Mouse (Mus musculus) ES-E14 (cell line): ENCODE measurements at regions not wholly inside any gene's neighbourhood (a gene's known extent, or its start where the extent isn't known, plus 50 kb on each side); places are given as distances from the start of the nearest gene placed in this dataset.

Experiments
- DNase-seq: peaks from one replicate; pipeline ENCODE4 v3.0.0-alpha.2; 2013; ENCODE audit warnings: low read depth, low spot score
- H3K27ac ChIP-seq: 2 replicates; pipeline ENCODE4 v1.5.1; 2012; ENCODE audit warnings: low read depth, mild to moderate bottlenecking, low read length, moderate library complexity, mixed read lengths; ENCODE audit not compliant: poor library complexity, insufficient read depth, severe bottlenecking
- H3K36me3 ChIP-seq: 2 replicates; pipeline ENCODE4 v1.6.1; 2012; ENCODE audit warnings: mild to moderate bottlenecking, low read length, moderate library complexity, mixed read lengths; ENCODE audit not compliant: control insufficient read depth, poor library complexity, insufficient read depth, severe bottlenecking
- H3K4me1 ChIP-seq, 2 experiments: fragments of 150-350 bp in 1 of 2; sonication (generic) in 1 of 2; 2 replicates each; pipeline ENCODE4 v1.6.1; 2012; ENCODE audit warnings: low read length in 2 of 2, mild to moderate bottlenecking in 1 of 2, mixed read lengths in 1 of 2; ENCODE audit not compliant: control insufficient read depth in 2 of 2, insufficient read depth in 2 of 2, poor library complexity in 1 of 2
- H3K4me3 ChIP-seq, 2 experiments: fragments of 150-350 bp in 1 of 2; sonication (generic) in 1 of 2; 2 replicates each; pipeline ENCODE4 v1.5.1; 2012; ENCODE audit warnings: low read length in 2 of 2, low read depth in 1 of 2, mild to moderate bottlenecking in 1 of 2, mixed read lengths in 1 of 2; ENCODE audit not compliant: insufficient read depth in 1 of 2, poor library complexity in 1 of 2, severe bottlenecking in 1 of 2
- H3K9ac ChIP-seq: 2 replicates; pipeline ENCODE4 v1.6.1; 2012; ENCODE audit warnings: low read depth, mild to moderate bottlenecking, low read length, mixed read lengths; ENCODE audit not compliant: poor library complexity, insufficient read depth, severe bottlenecking
- H3K9me3 ChIP-seq: fragments of 150-350 bp; sonication (generic); 2 replicates; pipeline ENCODE4 v1.6.1; 2012; ENCODE audit warnings: low read depth, mild to moderate bottlenecking, low read length; ENCODE audit not compliant: control insufficient read depth, insufficient read depth
- CHD2 ChIP-seq: IDR thresholded peaks from 2 replicates; pipeline ENCODE4 v1.6.1; 2014; ENCODE audit warnings: mild to moderate bottlenecking, low read depth, low read length, inconsistent platforms
- HCFC1 ChIP-seq: IDR thresholded peaks from 2 replicates; pipeline ENCODE4 v1.6.1; 2012; ENCODE audit warnings: low read length, inconsistent platforms, borderline replicate concordance; ENCODE audit not compliant: insufficient read depth
- MAFK ChIP-seq: IDR thresholded peaks from 2 replicates; pipeline ENCODE4 v1.6.1; 2014; ENCODE audit warnings: mild to moderate bottlenecking, low read depth, low read length, inconsistent platforms; ENCODE audit not compliant: insufficient read depth
- ZC3H11A ChIP-seq: IDR thresholded peaks from 2 replicates; pipeline ENCODE4 v1.6.1; 2012; ENCODE audit warnings: low read depth, mild to moderate bottlenecking, inconsistent platforms, low read length, borderline replicate concordance
- ZNF384 ChIP-seq: IDR thresholded peaks from 2 replicates; pipeline ENCODE4 v1.6.1; 2012; ENCODE audit warnings: low read depth, low read length, inconsistent platforms
- in situ Hi-C, 2 experiments: fragments of 600-800 bp; cut with MboI; formaldehyde crosslinking; loops; one replicate each; pipeline ENCODE4 v1.15.1; 2025; ENCODE audit warnings: low sequenced_read_pairs in 2 of 2, inconsistent platforms in 1 of 2; ENCODE audit not compliant: unreplicated experiment in 2 of 2

DNA sequence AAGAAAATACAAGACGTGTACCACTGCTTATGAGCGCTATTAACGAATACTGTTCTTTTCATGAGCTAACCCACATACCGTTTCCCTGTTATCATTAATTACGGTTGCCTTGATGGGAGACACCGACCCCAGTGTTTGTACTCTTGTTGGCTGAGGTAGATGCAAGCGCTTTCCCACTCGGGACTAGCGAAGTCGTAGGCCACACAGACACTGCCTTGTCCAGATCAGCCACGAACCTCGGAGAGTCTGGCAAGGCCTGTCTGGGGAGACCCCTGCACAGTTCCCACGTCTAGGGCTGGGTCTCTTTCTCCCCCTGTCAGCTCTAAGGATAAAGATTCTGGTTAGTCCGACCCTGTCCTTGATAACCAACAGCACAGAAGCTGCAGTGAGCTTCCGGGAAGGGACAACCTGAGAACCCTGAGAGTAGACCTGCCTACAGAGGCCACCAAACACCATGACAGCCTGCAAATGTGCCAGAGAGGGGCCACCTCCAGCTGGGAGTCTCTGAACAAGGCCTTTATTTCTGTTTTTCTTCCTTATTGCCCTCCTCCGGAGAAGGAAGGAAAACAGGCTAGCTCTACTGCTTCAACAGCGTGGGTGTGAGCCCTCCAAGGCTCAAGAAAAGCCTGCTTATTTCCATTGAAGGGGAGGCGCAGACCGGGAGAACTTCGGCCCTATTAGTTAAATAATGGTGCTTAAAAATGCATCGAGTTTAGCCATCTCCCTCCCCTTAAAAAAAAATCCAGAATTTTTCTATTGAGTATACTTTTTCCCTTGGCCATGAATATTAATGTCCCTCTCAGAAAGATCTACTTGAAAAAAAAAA, 209.8 kb downstream of the Gm26897 start:
- H3K9ac ChIP-seq = no peak overlapping the region
- in situ Hi-C loops = no loop called here
- H3K27ac ChIP-seq = no peak overlapping the region
- no peaks in the 10 kb centered on the region for H3K36me3 ChIP-seq
- H3K4me1 ChIP-seq = no peaks in the 10 kb centered on the region
- no peak for DNase-seq
- no peaks in the 10 kb centered on the region for H3K9me3 ChIP-seq
- H3K4me3 ChIP-seq = no peak overlapping the region
- TF ChIP-seq ZNF384 = no peak

DNA sequence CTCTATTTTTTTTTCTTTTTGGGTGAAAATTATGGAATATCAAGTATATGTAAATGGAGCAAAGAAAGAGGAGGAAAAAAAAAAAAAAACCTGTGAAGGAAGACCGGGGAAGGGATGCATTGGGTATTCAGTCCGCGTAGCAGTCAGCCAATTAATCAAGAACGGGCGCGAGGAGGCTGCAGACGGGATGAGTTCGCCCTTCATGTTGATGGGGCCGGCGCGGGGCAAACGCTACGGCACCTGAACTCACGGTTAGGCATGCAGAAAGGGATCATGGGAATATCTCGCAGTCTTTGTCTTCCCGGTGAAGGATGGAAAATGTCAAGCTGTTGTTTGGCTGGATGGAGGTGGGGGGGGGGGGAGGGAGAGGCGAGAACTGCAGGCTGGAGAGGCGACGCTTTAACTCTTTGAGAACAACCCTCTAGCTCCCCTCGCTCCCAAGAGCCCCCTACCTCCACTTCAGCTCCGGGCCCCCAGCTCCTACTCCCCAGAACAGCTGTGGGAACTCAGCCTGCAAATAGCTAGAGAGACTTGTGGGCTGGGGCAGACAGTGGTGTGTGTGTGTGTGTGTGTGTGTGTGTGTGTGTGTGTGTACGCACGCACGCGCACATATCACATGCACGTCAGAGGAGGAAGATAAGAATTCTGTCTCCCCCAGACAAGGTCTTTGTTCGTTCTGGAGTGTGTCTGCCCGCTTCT, 210.7 kb downstream of the Gm26897 start:
- H3K4me3 ChIP-seq = no peak overlapping the region
- TF ChIP-seq CHD2 (no peak), MAFK (no peak), ZC3H11A (no peak), HCFC1 (no peak), ZNF384 (no peak)
- DNase-seq = no peak
- H3K9ac ChIP-seq = no peak overlapping the region
- no peak overlapping the region for H3K27ac ChIP-seq
- no peaks in the 10 kb centered on the region for H3K36me3 ChIP-seq
- H3K9me3 ChIP-seq = no peaks in the 10 kb centered on the region
- H3K4me1 ChIP-seq = no peaks in the 10 kb centered on the region
- in situ Hi-C loops = no loop called here

DNA sequence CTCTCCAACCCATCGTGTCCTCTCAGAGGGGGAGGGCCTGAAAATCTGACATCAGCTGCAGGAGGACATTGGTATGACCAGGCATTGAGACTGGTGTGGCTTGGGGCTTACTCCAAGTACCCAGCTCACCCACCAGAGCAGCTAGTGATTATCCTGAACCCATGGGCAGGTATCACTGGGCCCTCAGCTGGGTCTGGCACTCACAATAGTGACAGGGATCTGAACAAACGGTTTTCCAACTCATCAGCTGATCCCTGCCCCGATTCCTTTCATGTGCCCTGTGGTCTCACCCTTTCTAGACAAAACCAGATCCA, 211.2 kb downstream of the Gm26897 start:
- DNase-seq = no peak
- H3K4me1 ChIP-seq = no peaks in the 10 kb centered on the region
- H3K9me3 ChIP-seq = no peaks in the 10 kb centered on the region
- TF ChIP-seq CHD2 (no peak), ZC3H11A (no peak), ZNF384 (no peak), MAFK (no peak), HCFC1 (no peak)
- H3K27ac ChIP-seq = no peak overlapping the region
- no peak overlapping the region for H3K9ac ChIP-seq
- no peak overlapping the region for H3K4me3 ChIP-seq
- in situ Hi-C loops = no loop called here
- no peaks in the 10 kb centered on the region for H3K36me3 ChIP-seq

DNA sequence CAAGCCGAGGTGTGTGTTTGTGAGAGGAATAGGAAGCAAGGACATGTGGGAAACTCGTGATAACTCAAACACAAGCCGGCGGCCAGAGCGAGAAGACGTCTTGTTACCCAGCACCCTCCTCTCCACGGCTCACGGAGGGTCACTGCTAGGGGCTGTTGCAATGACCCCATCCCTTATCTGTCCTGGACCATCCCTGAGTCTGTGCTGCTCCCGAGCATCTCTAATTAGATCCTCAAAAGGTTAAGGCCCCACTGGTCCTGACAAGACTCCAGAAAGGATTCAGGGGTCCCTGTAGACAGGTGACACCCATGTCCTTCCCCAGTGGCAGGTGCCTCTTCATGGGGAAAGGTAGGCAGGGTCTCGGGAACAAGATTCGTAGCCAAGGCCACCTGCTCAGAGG, 212.6 kb downstream of the Gm26897 start:
- in situ Hi-C loops = no loop called here
- no peaks in the 10 kb centered on the region for H3K9me3 ChIP-seq
- no peak for DNase-seq
- H3K9ac ChIP-seq = no peak overlapping the region
- TF ChIP-seq ZC3H11A (no peak), HCFC1 (no peak), MAFK (no peak), CHD2 (no peak), ZNF384 (no peak)
- no peak overlapping the region for H3K4me3 ChIP-seq
- no peak overlapping the region for H3K27ac ChIP-seq
- no peaks in the 10 kb centered on the region for H3K4me1 ChIP-seq
- no peaks in the 10 kb centered on the region for H3K36me3 ChIP-seq

DNA sequence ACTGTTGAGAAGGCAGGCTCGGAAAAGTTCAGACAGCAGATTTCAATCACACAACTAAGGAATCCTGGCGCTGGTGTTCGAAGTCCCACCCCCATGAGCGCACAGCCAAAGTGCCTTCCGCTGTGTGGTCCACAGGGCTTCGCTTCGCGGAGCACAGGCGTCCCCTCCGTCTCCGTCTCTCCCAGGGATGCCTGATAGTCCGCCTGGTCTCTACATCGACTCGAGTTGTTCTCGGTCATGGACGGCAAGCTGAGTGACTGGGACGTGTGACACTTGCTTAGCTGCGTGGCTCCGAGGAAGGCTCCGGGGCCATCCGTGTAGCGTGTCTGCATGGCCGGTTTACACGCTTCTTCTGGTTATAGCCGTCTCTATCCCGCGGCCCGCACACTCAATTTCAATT, 224.0 kb downstream of the Gm26897 start:
- Histone ChIP-seq H3K4me3 (no peak overlapping the region), H3K9ac (no peak overlapping the region), H3K27ac (no peak overlapping the region), H3K36me3 (no peaks in the 10 kb centered on the region), H3K4me1 (no peaks in the 10 kb centered on the region), H3K9me3 (no peaks in the 10 kb centered on the region)
- DNase-seq = no peak
- in situ Hi-C loops = no loop called here
- TF ChIP-seq CHD2 (no peak), ZC3H11A (no peak), ZNF384 (no peak), MAFK (no peak), HCFC1 (no peak)
